Mouse (Mus musculus) left cerebral cortex, postnatal 10 days (tissue): ENCODE measurements around the gene Tec. TPM values are rescaled to one million over a fixed set of nuclear protein-coding genes. Genes with fewer than 3 reads are reported as not detected.

ENCODE experiments used
- DNase-seq, 2 experiments: peaks; one replicate each; pipeline ENCODE4 v3.0.0; 2021 to 2022; ENCODE audit warnings: low spot score in 2 of 2, mixed read lengths in 1 of 2; ENCODE audit errors: extremely low spot score in 1 of 2
- intact Hi-C: fragments of 180-260 bp; cut with DNase I; formaldehyde crosslinking; loops from one replicate; pipeline ENCODE4 v1.15.1; 2025
- total RNA-seq, 2 experiments: library from RNA; stranded (reverse); gene quantifications; 2 replicates each; pipeline ENCODE4 v1.2.3; 2021

The Tec gene
- total RNA-seq, 2 experiments from 2014 or later: 7.3 to 12.4 TPM

- intact Hi-C loops: no loop called here
- no peak for DNase-seq
Measured at GRCm38 (mm10) chr5:72896478-72897279, 28.4 kb upstream of the Tec start.

DNA sequence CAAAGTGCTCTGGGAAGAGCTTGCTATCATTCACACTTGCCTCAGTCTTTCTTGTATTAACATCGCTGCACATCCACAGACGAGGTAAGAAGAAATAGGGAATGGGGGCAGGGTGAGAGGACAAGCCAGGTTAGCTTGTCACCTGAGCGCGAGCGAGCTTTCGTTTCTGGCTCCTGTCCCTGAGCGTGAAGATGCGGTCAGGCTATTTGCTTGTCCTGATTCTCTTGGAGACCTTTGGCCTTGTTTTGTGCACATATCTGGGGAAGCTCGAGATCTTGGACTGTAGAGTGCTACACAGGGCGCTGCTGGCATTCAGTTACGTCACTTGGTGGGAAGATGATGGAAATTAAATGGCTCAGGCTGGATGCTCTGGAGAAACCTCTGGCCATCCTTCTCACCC is 27.0 kb upstream of the Tec start:
- intact Hi-C loops: no loop called here

GRCm38 (mm10) chr5:72893987-72894386 is 25.7 kb upstream of the Tec start:
- intact Hi-C loops: no loop called here
- no peak for DNase-seq

More for the DNA sequence above, 27.0 kb upstream of the Tec start:
- DNase-seq: no peak

DNA sequence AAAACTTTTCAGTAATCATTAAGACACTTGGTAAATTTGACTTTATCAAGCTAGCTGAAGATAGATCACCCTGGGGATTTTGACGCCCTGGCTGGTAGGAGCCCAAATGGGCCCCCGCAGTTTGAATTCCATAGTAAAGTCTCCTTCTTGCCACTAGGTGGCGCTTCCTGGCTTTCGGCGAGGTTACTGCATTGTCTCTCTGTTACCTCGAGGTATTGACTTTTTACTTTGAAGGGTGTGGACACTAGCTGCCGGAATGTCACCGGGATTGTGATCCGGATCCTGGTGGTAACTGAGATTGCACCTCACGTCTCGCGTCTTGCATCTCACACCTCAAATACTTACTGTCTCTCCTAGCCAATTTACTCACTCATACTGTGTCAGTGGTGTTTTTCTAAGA is 23.3 kb upstream of the Tec start:
- peak in 1 of 2 experiments; percentile 45 for DNase-seq
- intact Hi-C loops: no loop called here

GRCm38 (mm10) chr5:72888260-72888659 is 20.0 kb upstream of the Tec start:
- DNase-seq: no peak
- intact Hi-C loops: no loop called here

DNA sequence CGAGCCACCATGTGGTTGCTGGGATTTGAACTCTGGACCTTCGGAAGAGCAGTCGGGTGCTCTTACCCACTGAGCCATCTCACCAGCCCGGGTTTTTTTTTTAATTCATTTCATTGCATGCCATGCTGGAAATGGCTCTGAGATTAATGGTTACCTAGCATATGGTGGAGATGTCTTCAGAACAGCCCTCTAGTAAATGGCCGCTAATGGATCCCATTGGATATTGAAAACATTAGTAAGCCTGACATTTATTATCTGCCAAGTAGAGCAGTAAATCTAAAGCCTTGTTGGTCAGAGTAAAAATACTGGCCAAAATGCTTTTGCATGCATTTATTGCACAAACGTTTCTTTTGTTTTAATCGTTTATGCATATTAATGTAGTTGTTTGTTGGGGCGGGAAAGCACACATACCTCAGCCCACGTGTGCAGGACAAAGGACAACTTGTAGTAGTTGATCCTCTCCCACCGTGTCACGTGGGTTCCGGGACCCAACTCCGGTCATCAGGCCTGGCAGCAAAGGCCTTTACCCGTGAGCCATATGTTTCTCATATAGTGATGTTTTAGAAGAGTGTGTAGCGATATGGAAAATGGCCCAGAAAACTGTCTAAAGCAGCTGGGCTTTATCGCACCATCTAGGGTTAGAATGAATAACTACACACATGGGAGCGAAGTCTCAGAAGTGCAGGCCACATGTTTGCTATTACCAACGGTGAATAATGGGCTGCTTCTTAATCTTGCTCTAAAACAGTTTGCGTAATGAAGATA is 18.4 kb upstream of the Tec start:
- no peak for DNase-seq
- intact Hi-C loops: no loop called here

- intact Hi-C loops: no loop called here
- DNase-seq: no peak
Measured at GRCm38 (mm10) chr5:72883706-72884105, 15.4 kb upstream of the Tec start.

GRCm38 (mm10) chr5:72882412-72882765 is 14.1 kb upstream of the Tec start:
- intact Hi-C loops: no loop called here
- DNase-seq: no peak

- DNase-seq: no peak
- intact Hi-C loops: no loop called here
Measured at GRCm38 (mm10) chr5:72881748-72882411, 13.6 kb upstream of the Tec start.

- intact Hi-C loops: loop anchor here (5.0 kb wide), 1 partner anchor 67 kb away; no protein-coding TSS in a partner anchor
Measured at GRCm38 (mm10) chr5:72879736-72880135, 11.5 kb upstream of the Tec start.

DNA sequence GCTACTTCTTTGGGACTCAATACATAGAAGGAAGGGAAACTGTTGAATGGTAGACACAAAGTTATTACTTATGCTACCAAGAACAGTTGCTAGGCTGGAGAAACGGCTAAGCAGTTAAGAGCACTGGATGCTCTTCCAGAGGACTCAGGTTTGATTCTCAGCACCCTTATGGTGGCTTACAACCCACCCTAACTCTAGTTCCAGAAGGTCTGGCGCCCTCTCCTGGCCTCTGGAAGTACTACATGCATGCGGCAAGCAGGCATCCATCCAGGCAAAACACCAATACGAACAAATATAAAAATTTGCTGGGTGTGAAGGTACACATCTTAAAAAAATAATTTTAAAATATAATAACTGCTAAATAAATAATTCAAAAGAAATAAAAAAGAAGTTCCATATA is 2.8 kb upstream of the Tec start:
- no peak for DNase-seq
- intact Hi-C loops: no loop called here

More at GRCm38 (mm10) chr5:72879736-72880135, 11.5 kb upstream of the Tec start:
- DNase-seq: no peak

DNA sequence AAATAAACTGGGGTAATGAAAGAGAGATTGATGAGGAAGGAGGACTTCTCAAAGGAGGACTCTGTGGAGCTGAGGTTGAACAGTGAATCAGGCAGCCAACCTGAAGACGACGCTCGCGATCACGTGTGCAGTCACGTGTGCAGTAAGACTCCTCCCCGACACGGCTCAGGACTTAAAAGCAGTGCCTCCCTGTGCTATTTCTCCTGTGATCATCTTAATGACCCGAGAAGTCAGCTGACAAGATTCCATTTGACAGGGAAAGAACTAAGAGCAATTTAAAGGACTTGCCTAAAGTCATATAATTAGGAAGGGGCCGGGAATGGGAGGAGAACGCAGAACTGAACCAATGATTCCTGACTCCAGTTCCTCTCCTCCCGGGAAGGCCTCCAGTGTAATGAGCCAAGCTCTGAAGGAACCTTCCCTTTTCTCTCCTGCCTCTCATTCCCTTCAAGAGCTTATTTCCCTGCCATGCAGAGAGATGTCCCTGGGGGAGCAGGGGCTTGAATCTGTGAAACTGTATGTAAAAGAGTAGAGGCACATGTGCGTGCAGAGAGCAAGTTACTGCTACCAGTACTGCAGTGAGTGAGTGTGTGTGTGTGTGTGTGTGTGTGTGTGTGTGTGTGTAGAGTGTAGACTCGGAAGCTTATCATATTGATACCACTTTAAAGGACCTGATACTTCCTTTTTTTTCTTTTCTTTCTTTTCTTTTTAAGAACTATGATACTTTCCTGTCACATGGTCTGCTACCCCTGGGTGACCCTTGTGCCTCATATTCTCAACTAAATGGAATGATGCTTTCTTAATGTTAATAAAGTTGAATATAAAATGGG is 1.7 kb upstream of the Tec start:
- intact Hi-C loops: no loop called here

DNA sequence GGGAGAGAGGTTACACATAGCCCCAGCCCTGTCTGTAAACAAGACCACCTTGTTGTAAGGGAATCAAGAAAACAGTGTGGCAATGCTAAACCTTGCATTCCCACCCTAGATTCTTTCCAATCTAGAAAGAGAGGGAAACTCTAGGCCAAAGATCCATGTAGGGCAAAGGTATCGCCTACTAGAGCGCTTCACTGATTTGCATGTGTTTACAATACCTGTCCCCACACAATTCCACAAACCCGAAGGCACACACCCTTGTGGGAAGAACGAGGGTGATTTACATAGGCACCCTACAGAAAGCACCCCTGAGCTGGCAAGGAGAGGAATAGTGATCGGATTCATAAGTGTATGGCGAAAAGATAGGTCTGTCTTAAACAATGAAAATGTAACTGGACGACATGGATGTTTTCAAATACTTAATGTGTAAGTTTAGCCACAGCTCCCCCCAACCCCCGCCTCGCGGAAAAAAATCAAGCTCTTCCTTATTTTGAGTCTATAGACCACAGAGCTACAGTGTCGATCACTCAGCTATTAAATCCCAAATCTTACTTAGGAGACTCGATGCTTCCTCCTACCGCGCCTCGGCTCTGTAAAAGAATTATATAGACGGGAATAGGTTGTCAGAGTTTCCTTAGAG is 1.1 kb downstream of the Tec start:
- intact Hi-C loops: no loop called here
- DNase-seq: no peak

More for the DNA sequence above, 1.7 kb upstream of the Tec start:
- DNase-seq: no peak

DNA sequence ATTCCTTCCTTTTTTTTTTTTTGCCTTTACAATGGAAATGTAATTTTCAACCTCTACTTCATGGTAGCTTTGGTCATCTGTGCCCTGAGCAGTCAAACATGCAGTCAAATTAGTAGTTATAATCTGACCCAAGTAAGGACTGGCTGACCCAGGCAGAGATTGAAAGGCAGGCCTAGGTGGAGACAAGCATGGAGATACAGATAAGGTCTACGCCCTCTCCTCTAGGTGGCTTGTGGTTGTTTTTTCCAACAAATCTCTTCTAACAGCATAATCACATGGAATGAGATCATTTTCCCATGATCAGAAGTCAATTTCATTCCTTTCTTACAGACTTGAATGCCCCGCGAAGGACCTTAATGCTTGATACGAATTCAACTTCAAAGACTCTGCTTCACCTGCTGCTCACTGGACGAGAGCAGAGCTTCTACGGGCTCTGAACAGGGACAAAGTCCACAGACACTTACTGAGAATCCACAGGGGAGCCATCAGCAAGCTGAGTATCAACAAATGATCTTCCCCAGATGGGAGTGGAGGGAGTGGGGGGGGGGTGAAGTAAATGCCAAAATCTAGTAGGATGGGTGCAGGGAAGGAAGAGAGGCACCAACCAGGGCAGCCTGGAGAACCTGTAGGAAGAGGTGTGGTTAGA is 1.9 kb downstream of the Tec start:
- intact Hi-C loops: no loop called here
- no peak for DNase-seq

- intact Hi-C loops: no loop called here
- no peak for DNase-seq
Measured at GRCm38 (mm10) chr5:72864654-72865178, 3.6 kb downstream of the Tec start.

DNA sequence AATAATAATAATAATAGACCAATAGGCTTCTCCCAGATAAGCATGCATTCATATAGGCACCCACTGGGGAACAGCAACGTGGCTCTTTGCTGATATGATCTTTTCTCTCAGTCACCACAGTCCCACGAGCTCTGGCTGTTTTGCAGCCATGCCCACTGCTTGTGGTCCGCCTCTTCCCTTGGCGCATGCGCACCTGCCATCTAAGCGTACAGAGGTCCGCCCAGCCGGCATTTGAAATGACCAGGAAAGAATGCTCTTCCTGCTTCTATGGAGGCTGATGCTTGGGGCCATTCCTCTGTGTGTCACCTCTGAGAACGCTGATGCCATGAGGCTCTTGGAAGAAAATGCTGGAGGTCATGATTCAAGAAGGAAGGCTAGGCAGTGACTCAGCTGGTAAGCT is 5.1 kb downstream of the Tec start:
- intact Hi-C loops: no loop called here

DNA sequence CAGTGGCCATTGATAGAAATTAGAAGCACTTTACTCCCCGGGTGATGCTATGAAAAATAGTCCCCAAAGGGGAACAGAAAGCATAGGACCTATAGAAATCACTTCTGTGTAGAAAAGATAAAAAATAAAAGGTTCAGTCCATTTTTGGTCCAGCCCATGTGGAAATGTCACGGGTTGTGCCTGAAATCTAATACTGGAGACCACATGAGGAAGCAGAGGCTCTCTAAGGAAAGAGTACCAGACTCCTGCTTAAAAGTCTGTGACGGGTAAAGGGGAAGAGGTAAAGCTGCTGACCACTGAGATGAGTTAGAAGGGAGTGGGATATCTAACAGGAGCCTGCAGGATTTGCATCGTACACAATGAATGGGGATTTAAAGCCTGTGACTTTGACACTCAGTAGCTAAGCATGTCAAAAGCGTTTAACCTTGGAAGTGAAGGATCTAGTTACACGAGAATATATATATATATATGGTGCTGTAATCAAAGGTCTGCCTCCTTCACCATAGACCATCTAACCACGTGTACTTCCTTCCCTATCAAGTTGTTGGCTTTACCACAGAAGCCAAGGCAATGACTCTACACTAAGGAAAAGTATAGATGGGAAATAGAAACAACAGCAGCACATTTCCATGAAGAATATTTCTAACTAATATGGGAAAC is 6.4 kb downstream of the Tec start:
- DNase-seq: no peak
- intact Hi-C loops: no loop called here

More for the DNA sequence above, 5.1 kb downstream of the Tec start:
- DNase-seq: no peak
